ENCODE assay signal across 8 mouse cellular contexts in the genomic region with DNA sequence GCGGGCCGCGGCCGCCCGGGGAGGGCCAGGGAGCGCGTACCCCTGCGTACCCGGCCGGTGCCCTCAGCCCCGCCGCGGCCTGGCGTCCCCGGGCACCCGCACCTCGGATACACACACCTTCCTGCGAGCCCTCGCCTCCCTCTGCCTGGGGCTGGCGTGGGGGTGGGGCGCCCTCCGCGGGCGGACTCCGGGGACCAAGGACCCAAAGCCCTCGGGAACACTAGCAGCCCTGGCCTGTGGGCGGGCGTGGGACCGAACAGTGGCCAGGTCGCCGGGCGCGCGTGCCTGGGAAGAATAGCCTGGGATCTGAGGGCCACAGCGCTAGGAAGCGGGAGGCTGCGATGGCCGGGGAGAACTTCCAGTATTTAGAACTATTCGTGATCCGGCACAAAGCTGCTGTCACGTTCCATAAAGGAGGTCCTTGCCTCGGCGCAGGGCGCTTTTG. TPM values are rescaled to one million over a fixed set of nuclear protein-coding genes. Genes with fewer than 3 reads are reported as not detected.
DNase-seq lines count a peak whose midpoint lies in the region; ATAC-seq and TF ChIP-seq lines count a peak whose summit lies in the region.

No protein-coding gene starts in this region.

- peak overlapping the region; percentile 98 for H3K4me3 ChIP-seq in intestine, embryonic 15.5 days (replicated peaks)
- H3K4me3 ChIP-seq in liver, embryonic 12.5 days: peak overlapping the region; percentile 92
- H3K4me3 ChIP-seq in myocyte: peak overlapping the region; percentile 65
- H3K4me3 ChIP-seq in stomach, embryonic 15.5 days (replicated peaks): peak overlapping the region; percentile 93

- H3K79me2 ChIP-seq in myocyte (ENCODE audit: control insufficient read depth, insufficient read depth): peaks cover 48% of the 10 kb centered on the region

- DNase-seq in left cerebral cortex, adult 18-20 months (ENCODE audit: low spot score in 2 of 2): peak; percentile 44 to 49
- DNase-seq in left cerebral cortex, adult 11 months (ENCODE audit: low spot score): no peak
- DNase-seq in cerebellum, postnatal 36 days: peak; percentile 55 to 67
- peak; percentile 45 to 58 for DNase-seq in gastrocnemius, postnatal 4 days (ENCODE audit: low spot score in 2 of 2)

- peak overlapping the region; percentile 95 for H3K27ac ChIP-seq in intestine, embryonic 15.5 days
- H3K27ac ChIP-seq in liver, embryonic 12.5 days: peak overlapping the region; percentile 88
- H3K27ac ChIP-seq in stomach, embryonic 15.5 days: peak overlapping the region; percentile 92

- H3K4me1 ChIP-seq in intestine, embryonic 15.5 days (replicated peaks): peaks cover 25% of the 10 kb centered on the region
- H3K4me1 ChIP-seq in liver, embryonic 12.5 days: peaks cover 54% of the 10 kb centered on the region
- peaks cover 26% of the 10 kb centered on the region; the same call in 1 of the 2 replicates for H3K4me1 ChIP-seq in stomach, embryonic 15.5 days

- peak overlapping the region; percentile 85 for H3ac ChIP-seq in myocyte (ENCODE audit: control insufficient read depth, insufficient read length)

- no peaks in the 10 kb centered on the region for H3K9me3 ChIP-seq in intestine, embryonic 15.5 days
- no peaks in the 10 kb centered on the region for H3K9me3 ChIP-seq in liver, embryonic 12.5 days (replicated peaks)
- H3K9me3 ChIP-seq in stomach, embryonic 15.5 days: no peaks in the 10 kb centered on the region

- peak; percentile 71 for ATAC-seq in intestine, embryonic 15.5 days
- ATAC-seq in liver, embryonic 12.5 days: peak; percentile 78
- ATAC-seq in stomach, embryonic 15.5 days (ENCODE audit: insufficient read depth, low FRiP score, low read depth): peak; percentile 56

- TF ChIP-seq POLR2A in myocyte (IDR thresholded peaks at IDR 0.05; ENCODE audit: insufficient read length, low read depth): no peak

- H3K27me3 ChIP-seq in intestine, embryonic 15.5 days (replicated peaks): no peaks in the 10 kb centered on the region
- H3K27me3 ChIP-seq in liver, embryonic 12.5 days (replicated peaks): no peaks in the 10 kb centered on the region
- H3K27me3 ChIP-seq in myocyte (ENCODE audit: control insufficient read depth, insufficient read depth, insufficient read length): no peaks in the 10 kb centered on the region
- no peaks in the 10 kb centered on the region for H3K27me3 ChIP-seq in stomach, embryonic 15.5 days (replicated peaks)

- no peaks in the 10 kb centered on the region for H3K36me3 ChIP-seq in intestine, embryonic 15.5 days
- no peaks in the 10 kb centered on the region for H3K36me3 ChIP-seq in liver, embryonic 12.5 days
- no peaks in the 10 kb centered on the region for H3K36me3 ChIP-seq in myocyte (ENCODE audit: control insufficient read depth, insufficient read depth)
- H3K36me3 ChIP-seq in stomach, embryonic 15.5 days: no peaks in the 10 kb centered on the region

- H3K4me2 ChIP-seq in intestine, embryonic 15.5 days (replicated peaks): peak overlapping the region; percentile 86
- H3K4me2 ChIP-seq in liver, embryonic 12.5 days: peak overlapping the region; percentile 87
- peak overlapping the region; percentile 94 for H3K4me2 ChIP-seq in myocyte (ENCODE audit: low read depth)
- H3K4me2 ChIP-seq in stomach, embryonic 15.5 days: peak overlapping the region; percentile 83

- H3K9ac ChIP-seq in intestine, embryonic 15.5 days: peak overlapping the region; percentile 95
- peak overlapping the region; percentile 87 for H3K9ac ChIP-seq in liver, embryonic 12.5 days
- peak overlapping the region; percentile 95 for H3K9ac ChIP-seq in stomach, embryonic 15.5 days

- 0% methylated on average over 41 of the region's 44 CpGs for WGBS in intestine, embryonic 15.5 days
- WGBS in liver, embryonic 12.5 days (ENCODE audit: insufficient replicate concordance): under 1% methylated on average over 39 of the region's 44 CpGs
- under 1% methylated on average over 43 of the region's 44 CpGs for WGBS in stomach, embryonic 15.5 days

TF ChIP-seq in myocyte, 11 proteins besides CTCF, POLR2A, EP300 and RAD21:
- TF ChIP-seq REST (IDR thresholded peaks at IDR 0.05; ENCODE audit: insufficient read depth, insufficient read length): no peak
- TF ChIP-seq E2F4 (IDR thresholded peaks at IDR 0.05; ENCODE audit: insufficient read depth): no peak
- peak in 1 of 3 experiments; percentile 2 for TF ChIP-seq MYOG (IDR thresholded peaks at IDR 0.05; ENCODE audit: control insufficient read depth in 1 of 3, insufficient read depth in 1 of 3, insufficient read length in 2 of 3, low read depth in 2 of 3)

RNA-seq across cellular contexts. Expression of a gene that starts 1.7 kb away (rescaled TPM):
- total RNA-seq in left cerebral cortex, adult 18-20 months (2021): 10 to 100 TPM; 40.2 to 40.7 TPM
- total RNA-seq in gastrocnemius, postnatal 4 days (2021): 10 to 100 TPM; 40.6 to 46.5 TPM
- 29.7 and 31.6 TPM in 2 replicates for polyA plus RNA-seq in intestine, embryonic 15.5 days (2015; fragmentation: Nextera tagmentation; extraction: Ambion mirVana)
- polyA plus RNA-seq in liver, embryonic 12.5 days (2016; fragmentation: Nextera tagmentation; extraction: Ambion mirVana): 20.3 and 20.4 TPM in 2 replicates
- polyA plus RNA-seq in myocyte (2012; fragmentation: generic; extraction: Trizol): 18.4 TPM
- polyA plus RNA-seq in stomach, embryonic 15.5 days (2015; fragmentation: Nextera tagmentation; extraction: Ambion mirVana): 41.3 and 42.2 TPM in 2 replicates
